Mouse (Mus musculus) intestine, postnatal 0 days (tissue): Measurements from ENCODE around the gene Crip2. TPM values are rescaled to one million over a fixed set of nuclear protein-coding genes. Genes with fewer than 3 reads are reported as not detected.

Experiments used
- ATAC-seq: fragments of 200-750 bp; cut with Nextera tagmentation; 2 replicates; pipeline ENCODE4 v1.8.0; 2017; ENCODE audit warnings: mild to moderate bottlenecking, moderate TSS enrichment, moderate library complexity
- H3K27ac ChIP-seq: fragments of 300-500 bp; sonication (generic); 2 replicates; pipeline ENCODE4 v1.5.1; 2014; ENCODE audit warnings: mild to moderate bottlenecking, low read depth, low read length, moderate library complexity
- H3K27me3 ChIP-seq: fragments of 300-500 bp; sonication (generic); replicated peaks from 2 replicates; pipeline ENCODE4 v1.6.1; 2014; ENCODE audit warnings: low read length, mixed read lengths; ENCODE audit not compliant: control insufficient read depth, insufficient read depth
- H3K36me3 ChIP-seq: fragments of 300-500 bp; sonication (generic); 2 replicates; pipeline ENCODE4 v1.6.1; 2014; ENCODE audit warnings: mild to moderate bottlenecking, moderate library complexity; ENCODE audit not compliant: control insufficient read depth, insufficient read depth
- H3K4me1 ChIP-seq: fragments of 300-500 bp; sonication (generic); replicated peaks from 2 replicates; pipeline ENCODE4 v1.6.1; 2014; ENCODE audit warnings: antibody characterized with exemption, low read length, mixed read lengths; ENCODE audit not compliant: control insufficient read depth, insufficient read depth
- H3K4me2 ChIP-seq: fragments of 300-500 bp; sonication (generic); replicated peaks from 2 replicates; pipeline ENCODE4 v1.6.1; 2014; ENCODE audit warnings: low read depth, mild to moderate bottlenecking, moderate library complexity
- H3K4me3 ChIP-seq: fragments of 300-500 bp; sonication (generic); 2 replicates; pipeline ENCODE4 v1.5.1; 2014; ENCODE audit warnings: low read depth, low read length
- H3K9ac ChIP-seq: fragments of 300-500 bp; sonication (generic); 2 replicates; pipeline ENCODE4 v1.6.1; 2014; ENCODE audit warnings: mild to moderate bottlenecking, low read depth, low read length
- H3K9me3 ChIP-seq: fragments of 300-500 bp; sonication (generic); 2 replicates; pipeline ENCODE4 v1.6.1; 2016; ENCODE audit warnings: mixed run types; ENCODE audit not compliant: control insufficient read depth
- CTCF ChIP-seq: sonication (generic); IDR thresholded peaks from 2 replicates; pipeline ENCODE4 v1.5.1; 2016; ENCODE audit warnings: low read depth, mild to moderate bottlenecking, control low read depth, antibody characterized with exemption, moderate library complexity
- WGBS: fragments of 180-500 bp; shearing (Covaris S2); extraction: QIAGEN DNeasy Blood & Tissue Kit; methylation state at CpG from one replicate; pipeline ENCODE4 v1.1.7; 2014; 5-methylcytosine and 5-hydroxymethylcytosine counted together
- polyA plus RNA-seq: library from polyadenylated mRNA; unstranded; fragments of >200 nt; fragmentation: Nextera tagmentation; extraction: Ambion mirVana; gene quantifications from 2 replicates; pipeline ENCODE4 v1.2.1, GENCODE M21; 2015

The Crip2 gene
- polyA plus RNA-seq, 1 experiment from 2014 or later: 90.4 TPM

DNA sequence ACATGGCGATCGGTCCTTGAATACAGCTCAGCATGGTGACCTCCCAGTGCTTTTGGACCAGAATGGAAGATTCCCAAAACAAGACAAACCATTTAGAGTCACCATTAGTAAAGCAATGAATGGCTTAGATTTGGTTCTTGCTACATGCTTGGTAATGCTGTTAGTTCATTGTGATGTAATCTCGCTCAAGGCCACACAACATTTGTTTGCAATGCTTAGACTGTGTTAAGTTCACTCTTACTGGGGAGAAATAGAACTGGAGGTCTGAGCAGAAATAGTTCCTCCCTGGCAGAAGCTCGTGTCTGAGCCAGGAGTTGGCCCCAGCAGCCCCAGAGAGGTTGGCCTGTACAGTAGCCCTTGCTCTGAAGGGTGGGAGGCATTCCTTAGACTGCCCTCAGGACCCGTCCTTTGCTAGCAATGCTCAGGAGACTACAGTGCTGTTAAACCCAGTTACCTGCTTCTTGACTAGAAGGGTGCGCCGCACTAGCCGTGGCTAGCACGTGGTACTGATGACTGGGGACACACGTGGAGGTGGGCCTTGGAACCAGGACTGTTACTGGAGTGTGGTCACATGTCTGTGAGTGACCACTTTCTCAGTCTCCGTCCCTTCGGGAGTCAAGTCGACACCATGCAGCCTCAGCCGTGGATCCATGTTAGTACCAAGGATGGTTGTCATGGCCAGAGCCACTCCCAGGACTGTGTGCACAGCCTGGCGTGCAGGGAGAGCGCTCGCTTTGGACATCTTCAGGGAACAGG, 31.3 kb upstream of the Crip2 start:
- 86% methylated on average over 17 of the region's 17 CpGs for WGBS
- no peak overlapping the region for H3K4me2 ChIP-seq
- H3K4me1 ChIP-seq: no peaks in the 10 kb centered on the region
- H3K9me3 ChIP-seq: no peaks in the 10 kb centered on the region
- no peak for TF ChIP-seq CTCF
- ATAC-seq: no peak
- no peak overlapping the region for H3K27ac ChIP-seq
- no peak overlapping the region for H3K4me3 ChIP-seq
- H3K27me3 ChIP-seq: no peaks in the 10 kb centered on the region
- H3K36me3 ChIP-seq: peaks cover 12% of the 10 kb centered on the region; the same call in 1 of the 2 replicates
- no peak overlapping the region for H3K9ac ChIP-seq

DNA sequence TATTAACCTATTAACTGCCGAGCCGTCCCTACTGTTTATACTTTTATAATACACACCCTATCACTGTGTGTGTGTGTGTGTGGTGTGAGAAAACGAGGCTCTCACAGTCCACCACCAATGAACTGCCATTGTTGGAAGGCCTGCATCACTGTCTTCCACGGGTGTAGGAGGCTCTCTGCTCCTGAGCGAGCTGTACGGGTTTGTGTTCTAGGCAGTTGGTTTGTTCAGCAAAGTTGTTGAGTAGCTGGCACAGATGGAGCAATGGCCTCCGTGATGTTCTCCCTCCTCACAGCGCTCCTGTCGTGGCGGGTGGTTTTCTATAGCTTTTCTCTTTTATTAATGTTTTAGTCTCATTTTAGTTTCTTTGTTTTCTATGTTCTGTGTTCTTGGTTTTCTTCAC, 30.2 kb upstream of the Crip2 start:
- Histone ChIP-seq H3K4me1 (no peaks in the 10 kb centered on the region), H3K36me3 (peaks cover 23% of the 10 kb centered on the region; the same call in 1 of the 2 replicates), H3K4me2 (no peak overlapping the region), H3K27ac (no peak overlapping the region), H3K27me3 (no peaks in the 10 kb centered on the region), H3K9me3 (no peaks in the 10 kb centered on the region), H3K9ac (no peak overlapping the region), H3K4me3 (no peak overlapping the region)
- WGBS: 89% methylated on average over 10 of the region's 10 CpGs
- no peak for TF ChIP-seq CTCF
- no peak for ATAC-seq

DNA sequence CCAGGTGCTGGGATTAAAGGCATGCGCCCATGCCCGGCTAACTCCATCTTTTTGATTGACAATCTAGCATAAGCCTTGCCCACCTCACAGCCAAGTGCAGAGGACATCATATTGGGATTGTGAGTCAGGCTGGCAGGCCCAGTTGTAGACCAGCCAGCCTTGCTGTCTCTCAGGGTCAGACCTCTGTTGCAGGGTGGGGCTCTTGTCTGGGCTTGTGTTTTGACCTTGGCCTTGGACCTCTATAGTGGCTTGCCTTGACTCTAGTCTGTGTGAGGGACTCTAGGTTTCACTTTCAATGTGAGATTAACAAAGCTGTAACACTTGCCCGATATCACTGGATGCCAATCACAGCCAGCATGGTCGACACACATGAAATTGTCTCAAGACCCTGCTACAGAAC, 25.9 kb upstream of the Crip2 start:
- Histone ChIP-seq H3K27ac (no peak overlapping the region), H3K4me1 (no peaks in the 10 kb centered on the region), H3K9ac (no peak overlapping the region), H3K4me2 (no peak overlapping the region), H3K36me3 (peaks cover 58% of the 10 kb centered on the region), H3K4me3 (no peak overlapping the region), H3K27me3 (no peaks in the 10 kb centered on the region), H3K9me3 (no peaks in the 10 kb centered on the region)
- peak; percentile 23; the same call in 1 of the 2 replicates for ATAC-seq
- WGBS: 72% methylated on average over 4 of the region's 4 CpGs
- TF ChIP-seq CTCF: no peak

DNA sequence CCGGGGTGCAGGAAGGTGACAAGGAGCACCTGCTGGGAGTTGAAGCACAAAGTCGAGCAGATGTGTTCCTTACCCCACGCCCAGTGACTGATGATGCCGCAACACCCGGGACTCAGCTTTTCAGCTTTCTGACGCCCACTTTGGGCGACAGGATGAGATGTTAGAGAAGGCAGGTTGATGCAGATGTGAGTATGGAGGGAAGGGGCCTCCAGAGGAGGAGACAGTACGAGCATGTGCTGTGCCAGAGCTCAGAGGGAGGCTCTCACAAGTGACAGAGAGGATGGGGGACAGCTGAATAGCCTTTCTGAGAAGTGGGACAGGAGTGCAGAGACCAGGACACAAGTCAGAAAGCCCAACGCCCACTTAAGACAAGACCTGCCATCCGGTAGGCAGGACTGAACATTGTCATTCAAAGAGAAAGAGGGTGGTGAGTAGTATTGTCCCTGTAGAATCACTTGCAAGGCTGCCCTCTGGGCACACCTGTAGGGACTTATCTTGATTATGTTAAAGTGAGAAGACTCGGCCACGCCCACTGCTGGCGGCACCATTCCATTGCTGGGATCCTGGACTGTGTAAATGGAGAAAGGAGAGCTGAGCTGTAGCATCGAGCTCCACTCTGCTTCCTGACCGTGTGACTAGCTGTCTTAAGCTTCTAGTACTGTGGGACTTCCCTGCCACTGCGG, 25.0 kb upstream of the Crip2 start:
- Histone ChIP-seq H3K36me3 (peaks cover 59% of the 10 kb centered on the region), H3K4me2 (no peak overlapping the region), H3K9ac (no peak overlapping the region), H3K4me1 (no peaks in the 10 kb centered on the region), H3K27ac (no peak overlapping the region), H3K27me3 (no peaks in the 10 kb centered on the region), H3K4me3 (no peak overlapping the region), H3K9me3 (no peaks in the 10 kb centered on the region)
- ATAC-seq: peak; percentile 22; the same call in 1 of the 2 replicates
- TF ChIP-seq CTCF: peak; percentile 34; the same call in 1 of the 2 replicates
- WGBS: 67% methylated on average over 16 of the region's 16 CpGs

DNA sequence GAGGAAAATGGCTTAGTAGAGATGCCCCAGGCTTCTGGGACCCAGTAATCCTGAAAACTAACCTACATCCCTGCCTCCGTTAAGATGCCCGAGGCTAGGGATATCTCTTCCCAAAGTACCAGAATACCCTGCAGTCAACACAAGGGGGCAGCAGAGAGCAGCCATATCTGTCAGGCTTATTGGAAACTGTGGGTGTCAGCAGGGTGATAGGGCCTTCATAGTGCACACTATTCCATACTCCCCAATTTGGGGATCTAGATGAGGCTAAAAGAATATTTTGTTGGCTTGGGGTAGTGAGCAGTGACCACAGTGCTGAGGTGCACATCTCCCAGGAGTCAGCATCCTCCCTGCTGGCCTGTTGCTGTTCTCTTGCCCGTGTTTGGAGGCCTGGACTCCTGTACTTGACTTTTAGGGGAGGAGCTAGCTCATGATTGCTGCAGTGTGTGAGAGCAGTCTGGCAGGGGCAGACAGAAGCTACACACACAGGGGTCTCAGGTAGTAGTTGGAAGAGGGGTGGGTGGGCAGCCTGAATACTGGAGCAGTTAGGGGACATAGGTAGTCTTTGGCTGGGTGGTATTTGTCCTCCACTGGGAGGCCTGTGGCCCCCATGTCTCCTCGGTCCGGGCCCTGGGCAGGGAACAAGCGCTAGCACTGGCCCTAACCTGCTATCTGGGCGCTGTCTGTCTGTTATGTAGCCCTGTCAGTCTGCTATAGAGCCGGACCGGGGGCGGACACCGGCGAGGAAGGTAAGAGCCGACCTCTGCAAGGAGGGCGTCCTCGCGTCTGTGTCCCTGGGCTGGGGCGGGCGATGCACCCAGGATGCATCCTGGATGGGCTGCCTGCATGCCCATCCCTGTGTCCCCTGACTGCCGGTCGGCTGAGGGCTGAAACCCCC, 20.3 kb upstream of the Crip2 start:
- ATAC-seq: peak; percentile 36; the same call in 1 of the 2 replicates
- H3K4me1 ChIP-seq: no peaks in the 10 kb centered on the region
- no peaks in the 10 kb centered on the region for H3K27me3 ChIP-seq
- H3K4me3 ChIP-seq: no peak overlapping the region
- no peak overlapping the region for H3K27ac ChIP-seq
- no peak overlapping the region for H3K9ac ChIP-seq
- 86% methylated on average over 20 of the region's 20 CpGs for WGBS
- no peak overlapping the region for H3K4me2 ChIP-seq
- H3K9me3 ChIP-seq: no peaks in the 10 kb centered on the region
- peak; percentile 97 for TF ChIP-seq CTCF
- H3K36me3 ChIP-seq: peaks cover 84% of the 10 kb centered on the region

DNA sequence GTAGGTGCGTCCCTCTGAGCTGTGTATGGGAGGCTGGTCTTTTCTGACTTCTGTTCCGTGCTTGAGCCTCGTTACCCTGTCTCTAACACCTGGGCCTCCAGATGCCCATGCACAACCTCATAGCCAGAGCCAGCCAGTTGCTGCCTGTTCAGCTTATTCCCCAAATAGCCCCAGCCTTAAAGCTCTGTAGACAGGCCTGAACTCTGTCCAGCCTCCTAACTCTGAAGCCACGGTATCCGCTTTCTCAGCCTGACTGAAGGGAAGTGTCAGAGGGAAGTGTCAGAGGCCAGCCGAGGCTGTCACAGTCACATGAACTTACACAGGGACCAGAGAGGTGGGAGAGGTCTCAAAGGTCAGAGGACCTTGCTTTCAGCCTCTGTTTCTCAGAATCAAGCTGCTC, 15.3 kb upstream of the Crip2 start:
- 78% methylated on average over 6 of the region's 6 CpGs for WGBS
- H3K36me3 ChIP-seq: peaks cover 86% of the 10 kb centered on the region
- H3K27me3 ChIP-seq: no peaks in the 10 kb centered on the region
- H3K4me3 ChIP-seq: no peak overlapping the region
- H3K9me3 ChIP-seq: no peaks in the 10 kb centered on the region
- no peaks in the 10 kb centered on the region for H3K4me1 ChIP-seq
- H3K9ac ChIP-seq: no peak overlapping the region
- no peak overlapping the region for H3K27ac ChIP-seq
- no peak for ATAC-seq
- H3K4me2 ChIP-seq: no peak overlapping the region
- no peak for TF ChIP-seq CTCF
